Mouse (Mus musculus): ENCODE measurements around the gene Olfr555.
"Not testable (repeated sequence)": the region's sequence is repeated elsewhere in the genome, so short reads cannot be mapped to it uniquely, and the experiment has no call there.

Olfr555 gene

GRCm38 (mm10) chr7:102658523-102658922, at the start of gene Olfr555:
TSS of gene Olfr555 (plus strand) at chr7:102658823.
- in situ Hi-C loops (cut with MboI; ENCODE audit: unreplicated experiment in 2 of 2): no loop called here

GRCm38 (mm10) chr7:102618118-102618517, 40.5 kb upstream of the Olfr555 start, which contains the start of gene Olfr553:
TSS of gene Olfr553 (minus strand) at chr7:102618218.
- in situ Hi-C loops (cut with MboI; ENCODE audit: unreplicated experiment in 2 of 2): no loop called here

GRCm38 (mm10) chr7:102619608-102620007, 39.0 kb upstream of the Olfr555 start:
- in situ Hi-C loops (cut with MboI; ENCODE audit: unreplicated experiment in 2 of 2): no loop called here

GRCm38 (mm10) chr7:102620368-102620767, 38.3 kb upstream of the Olfr555 start:
- in situ Hi-C loops (cut with MboI; ENCODE audit: unreplicated experiment in 2 of 2): not testable (repeated sequence)

- in situ Hi-C loops (cut with MboI; ENCODE audit: unreplicated experiment in 2 of 2): loop anchor here (5.0 kb wide), 1 partner anchor 124 kb away; no protein-coding TSS in a partner anchor
Observed at GRCm38 (mm10) chr7:102636665-102637064, 22.0 kb upstream of the Olfr555 start.

- in situ Hi-C loops (cut with MboI; ENCODE audit: unreplicated experiment in 2 of 2): loop anchor here (5.0 kb wide), 1 partner anchor 126 kb away; no protein-coding TSS in a partner anchor
Observed at GRCm38 (mm10) chr7:102638132-102638531, 20.5 kb upstream of the Olfr555 start, which contains the start of gene Olfr554. TSS of gene Olfr554 (plus strand) at chr7:102638432.

GRCm38 (mm10) chr7:102644945-102645344, 13.7 kb upstream of the Olfr555 start:
- in situ Hi-C loops (cut with MboI; ENCODE audit: unreplicated experiment in 2 of 2): not testable (repeated sequence)

- in situ Hi-C loops (cut with MboI; ENCODE audit: unreplicated experiment in 2 of 2): no loop called here
Observed at GRCm38 (mm10) chr7:102664599-102664998, 6.0 kb downstream of the Olfr555 start, which contains the start of gene Olfr556. TSS of gene Olfr556 (plus strand) at chr7:102664899.

- in situ Hi-C loops (cut with MboI; ENCODE audit: unreplicated experiment in 2 of 2): no loop called here
Observed at GRCm38 (mm10) chr7:102665378-102665777, 6.8 kb downstream of the Olfr555 start.

GRCm38 (mm10) chr7:102676225-102676624, 17.6 kb downstream of the Olfr555 start:
- in situ Hi-C loops (cut with MboI; ENCODE audit: unreplicated experiment in 2 of 2): loop anchor here in 1 of 2 experiments (25.0 kb wide), 2 partner anchors 1261 to 1511 kb away; partner anchors contain the start of genes Olfr631, Olfr632, Olfr633 and Olfr648

- in situ Hi-C loops (cut with MboI; ENCODE audit: unreplicated experiment in 2 of 2): loop anchor here in 1 of 2 experiments (25.0 kb wide), 2 partner anchors 1255 to 1505 kb away; partner anchors contain the start of genes Olfr631, Olfr632, Olfr633 and Olfr648
Observed at GRCm38 (mm10) chr7:102681916-102682315, 23.3 kb downstream of the Olfr555 start.

GRCm38 (mm10) chr7:102686944-102687501, 28.4 kb downstream of the Olfr555 start, which contains the start of gene Trim68:
TSS of gene Trim68 (minus strand) at chr7:102687327.
- in situ Hi-C loops (cut with MboI; ENCODE audit: unreplicated experiment in 2 of 2): loop anchor here in 1 of 2 experiments (25.0 kb wide), 2 partner anchors 1250 to 1500 kb away; partner anchors contain the start of genes Olfr631, Olfr632, Olfr633 and Olfr648

GRCm38 (mm10) chr7:102695358-102696125, 36.9 kb downstream of the Olfr555 start, which contains the start of gene Olfr557:
TSS of gene Olfr557 (plus strand) at chr7:102695910.
- in situ Hi-C loops (cut with MboI; ENCODE audit: unreplicated experiment in 2 of 2): loop anchor here (5.0 to 25.0 kb wide), 4 partner anchors 183 to 1492 kb away; partner anchors contain the start of genes Olfr631 (in 1 of the 2), Olfr632 (in 1 of the 2), Olfr633 (in 1 of the 2) and Olfr648 (in 1 of the 2)

- in situ Hi-C loops (cut with MboI; ENCODE audit: unreplicated experiment in 2 of 2): loop anchor here (5.0 to 25.0 kb wide), 4 partner anchors 186 to 1489 kb away; partner anchors contain the start of genes Olfr631 (in 1 of the 2), Olfr632 (in 1 of the 2), Olfr633 (in 1 of the 2) and Olfr648 (in 1 of the 2)
Observed at GRCm38 (mm10) chr7:102698461-102698860, 39.8 kb downstream of the Olfr555 start.

- in situ Hi-C loops (cut with MboI; ENCODE audit: unreplicated experiment in 2 of 2): no loop called here
Observed at GRCm38 (mm10) chr7:102701915-102702314, 43.3 kb downstream of the Olfr555 start, which contains the start of gene Olfr558. TSS of gene Olfr558 (plus strand) at chr7:102702215.
